Mouse (Mus musculus) thymus, postnatal 4 days (tissue): ENCODE measurements around the gene Fbxl7.
"Not testable (repeated sequence)": the region's sequence is repeated elsewhere in the genome, so short reads cannot be mapped to it uniquely, and the experiment has no call there.

Experiments
- DNase-seq: peaks from one replicate; pipeline ENCODE4 v3.0.0; 2021

Gene Fbxl7

GRCm38 (mm10) chr15:26804046-26804445 lies 91.3 kb downstream of the Fbxl7 start:
- no peak for DNase-seq

GRCm38 (mm10) chr15:26799457-26800021 lies 95.8 kb downstream of the Fbxl7 start:
- no peak for DNase-seq

- DNase-seq = no peak
Measured at GRCm38 (mm10) chr15:26795937-26796336, 99.4 kb downstream of the Fbxl7 start.

DNA sequence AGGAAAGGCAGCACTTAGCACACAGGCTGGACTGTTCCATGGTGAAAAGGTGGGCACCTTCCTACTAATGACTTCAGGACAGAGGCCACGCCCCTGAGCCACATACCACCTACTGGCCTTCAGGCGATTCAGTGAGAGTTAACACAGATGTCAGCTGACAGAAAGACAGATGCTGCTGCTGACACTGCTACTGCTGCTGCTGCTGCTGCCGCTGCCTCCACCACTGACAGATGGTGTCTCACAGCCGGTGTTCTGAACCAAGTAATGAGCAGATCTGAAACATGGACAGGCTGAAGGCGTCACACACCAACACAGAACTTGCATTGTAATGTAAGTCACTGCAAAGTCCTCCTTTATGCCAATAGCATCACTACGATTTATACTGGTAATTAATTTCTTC lies 99.9 kb downstream of the Fbxl7 start:
- no peak for DNase-seq

DNA sequence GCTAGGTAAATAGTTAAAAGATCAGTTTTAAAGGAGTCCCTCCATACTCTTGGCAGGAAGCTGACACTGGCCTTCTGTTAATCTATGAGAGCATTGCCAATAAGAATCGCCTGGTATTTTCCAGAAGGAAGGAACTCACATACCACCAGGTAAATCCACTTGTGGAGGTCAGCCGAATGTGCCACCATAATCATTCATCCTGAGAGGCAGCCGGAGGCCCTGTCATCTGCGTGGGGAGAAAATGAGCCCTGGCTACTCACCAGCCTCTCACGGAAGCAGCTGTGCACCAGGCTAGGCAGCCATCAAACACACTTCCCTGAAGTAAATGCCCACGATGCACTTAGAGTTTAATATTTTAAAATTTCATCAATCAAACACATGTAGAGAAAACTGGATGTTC lies 108.2 kb downstream of the Fbxl7 start:
- no peak for DNase-seq

GRCm38 (mm10) chr15:26780557-26780956 lies 114.8 kb downstream of the Fbxl7 start:
- no peak for DNase-seq

GRCm38 (mm10) chr15:26779129-26779528 lies 116.3 kb downstream of the Fbxl7 start:
- DNase-seq = no peak

- DNase-seq = no peak
Measured at GRCm38 (mm10) chr15:26775720-26776119, 119.7 kb downstream of the Fbxl7 start.

- no peak for DNase-seq
Measured at GRCm38 (mm10) chr15:26774895-26775294, 120.5 kb downstream of the Fbxl7 start.

DNA sequence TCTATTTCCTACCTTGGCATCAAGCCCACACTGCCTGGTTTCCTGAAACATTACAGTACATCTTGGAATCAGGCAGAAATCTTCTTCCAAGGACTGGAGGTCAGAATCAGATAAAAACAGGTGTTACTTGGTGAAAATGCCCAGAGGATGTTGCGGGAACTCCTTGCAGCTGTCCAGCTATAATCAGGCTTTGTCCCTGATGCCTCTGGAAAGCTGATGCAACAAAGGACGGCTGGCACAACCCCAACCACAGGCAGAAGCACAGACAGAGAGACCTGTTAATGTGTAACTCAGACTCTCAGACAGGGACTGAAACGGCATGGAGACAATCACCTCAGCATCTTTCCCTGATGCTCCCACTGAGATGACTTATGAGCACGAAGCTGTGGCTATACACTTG lies 133.7 kb downstream of the Fbxl7 start:
- no peak for DNase-seq

GRCm38 (mm10) chr15:26748484-26748883 lies 146.9 kb downstream of the Fbxl7 start:
- no peak for DNase-seq

GRCm38 (mm10) chr15:26732366-26732765 lies 163.0 kb downstream of the Fbxl7 start:
- no peak for DNase-seq

- DNase-seq = no peak
Measured at GRCm38 (mm10) chr15:26730760-26731159, 164.6 kb downstream of the Fbxl7 start.

DNA sequence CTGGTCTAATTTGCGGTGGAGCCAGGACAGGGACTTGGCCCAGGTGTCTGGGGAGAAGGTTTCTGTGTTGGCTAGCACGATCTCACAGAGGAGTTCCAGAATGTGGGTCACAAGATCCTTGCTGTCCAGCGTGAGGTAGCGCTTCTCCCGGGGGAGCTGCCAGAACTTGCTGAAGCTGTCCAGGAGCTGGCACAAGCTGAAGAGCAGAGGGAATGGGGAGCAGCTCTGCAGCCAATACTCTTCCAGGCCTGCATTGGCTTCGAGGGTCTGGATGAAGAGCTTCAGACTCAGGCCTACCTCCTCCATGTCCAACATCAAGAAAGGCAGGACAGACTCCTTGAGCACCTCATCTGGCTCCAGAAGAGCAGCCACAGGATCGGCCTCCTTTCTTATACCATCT lies 166.0 kb downstream of the Fbxl7 start:
- DNase-seq = not testable (repeated sequence)

DNA sequence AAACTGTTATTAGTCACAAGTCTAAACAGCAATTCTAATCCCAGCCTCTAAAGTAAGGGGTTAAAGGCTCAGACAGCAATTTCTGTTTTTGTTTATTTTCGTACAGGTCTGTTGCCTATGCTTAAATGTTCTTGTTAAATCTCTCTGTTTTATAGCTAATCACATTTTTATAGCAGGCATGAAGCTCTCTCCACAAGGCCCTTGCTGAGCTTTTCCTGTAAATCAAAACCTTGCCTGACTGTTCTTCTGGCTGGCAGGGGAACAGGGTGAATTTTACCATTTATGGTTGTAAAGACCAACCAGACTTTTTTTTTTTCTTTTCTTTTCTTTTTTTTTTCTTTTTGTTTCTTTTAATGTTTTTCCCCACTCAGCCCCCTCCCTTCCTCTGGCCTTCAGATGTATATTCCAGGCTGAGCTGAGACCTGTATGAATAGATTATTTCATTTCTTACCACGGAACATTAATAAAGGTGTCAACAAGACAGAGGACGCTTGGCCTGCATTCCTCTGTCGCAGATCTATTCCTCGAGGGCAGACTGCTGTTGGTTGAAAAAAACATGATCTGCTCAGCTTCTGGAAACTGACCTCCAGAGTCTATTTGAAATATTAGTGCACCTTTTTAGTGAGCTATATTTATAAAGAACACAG lies 176.9 kb downstream of the Fbxl7 start:
- DNase-seq = no peak

DNA sequence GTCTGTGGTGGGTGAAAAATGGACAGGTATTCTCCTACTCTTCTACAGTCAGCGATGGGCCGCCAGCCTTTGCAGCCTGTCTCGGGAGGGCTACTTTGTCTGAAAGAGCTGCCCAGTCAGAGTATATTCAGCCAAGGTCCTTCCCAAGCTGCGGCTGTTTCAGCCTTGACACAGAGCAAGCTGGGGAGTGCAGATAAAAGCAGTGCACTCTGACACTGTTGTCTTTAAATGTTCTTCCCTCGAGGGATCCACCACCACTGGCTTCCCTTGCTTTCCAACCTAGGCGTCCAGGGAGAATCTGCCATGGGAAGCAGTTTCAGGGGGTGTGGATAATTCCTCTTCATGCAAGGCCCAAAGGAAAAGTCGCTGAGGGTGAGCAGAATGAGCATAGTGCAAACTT lies 177.4 kb downstream of the Fbxl7 start:
- DNase-seq = no peak

DNA sequence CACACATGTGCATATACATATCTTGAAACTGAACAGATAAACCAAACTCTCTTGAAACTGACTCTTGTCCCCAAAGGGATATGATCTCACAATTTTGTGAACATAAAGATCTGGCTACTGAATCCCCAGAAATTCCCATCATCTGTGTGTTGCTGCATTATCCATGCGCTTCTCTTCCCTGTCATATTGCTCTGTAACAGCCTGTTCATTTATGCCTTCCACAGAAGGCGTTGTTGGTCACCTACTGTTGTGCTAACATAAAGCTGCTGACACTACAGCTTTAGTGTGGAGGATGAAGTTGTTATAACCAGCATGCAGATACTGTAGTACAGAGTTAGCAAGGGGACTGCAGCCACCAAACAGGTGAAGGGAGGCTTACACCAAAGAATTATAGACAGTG lies 179.2 kb downstream of the Fbxl7 start:
- DNase-seq = no peak

GRCm38 (mm10) chr15:26715635-26716034 lies 179.7 kb downstream of the Fbxl7 start:
- no peak for DNase-seq

- DNase-seq = no peak
Measured at GRCm38 (mm10) chr15:26712271-26712670, 183.1 kb downstream of the Fbxl7 start.

GRCm38 (mm10) chr15:26704966-26705365 lies 190.4 kb downstream of the Fbxl7 start:
- DNase-seq = no peak

GRCm38 (mm10) chr15:26703156-26703840 lies 192.1 kb downstream of the Fbxl7 start:
- no peak for DNase-seq

DNA sequence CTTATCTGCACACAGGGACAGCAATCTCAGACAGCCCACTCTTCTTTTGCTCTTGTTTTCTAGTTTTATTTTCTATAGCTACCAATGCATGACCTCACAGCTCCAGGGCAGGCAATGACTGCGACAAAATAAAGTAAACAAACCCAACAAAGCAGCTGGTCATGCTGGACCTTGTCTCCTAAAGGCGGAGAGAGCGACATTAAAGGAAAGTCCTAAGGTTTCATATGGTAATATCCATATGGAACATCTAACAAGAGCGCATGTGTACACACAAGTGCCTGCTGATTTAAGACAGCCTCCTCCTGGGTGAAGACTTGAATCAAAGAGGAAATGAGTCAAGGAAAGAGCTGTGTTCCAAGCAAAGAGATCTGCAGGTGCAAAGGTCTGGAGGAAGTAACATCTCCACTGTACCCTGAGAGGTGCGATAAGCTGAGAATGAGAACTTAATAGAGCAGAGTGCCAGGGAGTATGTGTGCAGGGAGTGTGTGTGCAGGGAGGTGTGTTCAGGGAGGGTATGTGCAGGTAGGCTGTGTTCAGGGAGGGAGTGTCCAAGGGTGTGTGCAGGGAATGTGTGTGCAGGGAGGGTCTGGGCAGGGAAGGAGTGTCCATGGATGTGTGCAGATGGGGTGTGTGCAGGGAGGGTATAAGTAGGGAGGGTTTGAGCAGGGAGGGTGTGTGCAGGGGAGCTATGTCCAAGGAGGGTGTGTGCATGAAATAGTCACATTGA lies 193.3 kb downstream of the Fbxl7 start:
- DNase-seq = no peak

DNA sequence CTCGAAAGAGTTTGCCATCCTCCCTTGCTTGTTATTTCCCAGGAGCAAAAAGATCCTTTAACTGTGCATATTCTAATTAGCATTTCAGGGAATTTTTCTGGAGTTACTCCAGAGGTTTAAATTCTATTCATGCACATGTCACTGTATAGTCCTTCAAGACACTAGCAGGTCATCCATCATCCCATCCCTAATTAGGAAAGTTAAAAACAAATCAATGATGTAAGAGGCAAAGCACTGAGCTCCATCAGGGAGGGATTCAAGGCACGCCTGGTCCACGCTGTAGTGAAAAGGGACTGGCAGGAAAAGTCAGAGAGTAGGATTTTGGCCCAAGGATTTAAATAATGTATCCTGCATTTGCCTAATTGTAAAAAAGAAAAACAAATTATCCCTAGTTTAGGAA lies 202.3 kb downstream of the Fbxl7 start:
- no peak for DNase-seq
